Mouse (Mus musculus) large intestine, adult 2 months (tissue): ENCODE data around the gene Atxn3. TPM values are rescaled to one million over a fixed set of nuclear protein-coding genes. Genes with fewer than 3 reads are reported as not detected.
A peak's percentile ranks its signal among the peaks of the same experiment; 100 is the strongest.

Experiments
- DNase-seq: peaks from one replicate; pipeline ENCODE4 v3.0.0-alpha.2; 2012; ENCODE audit warnings: low read depth, low spot score
- WGBS: fragments of 180-500 bp; shearing (Covaris S2); methylation state at CpG from one replicate; pipeline ENCODE4 v1.1.7; 2018; 5-methylcytosine and 5-hydroxymethylcytosine counted together
- polyA plus RNA-seq: library from polyadenylated mRNA; depleted of rRNA; stranded (reverse); fragments of >200 nt; gene quantifications from 2 replicates; pipeline ENCODE4 v1.2.3, GENCODE M21; 2012; rRNA removed

The Atxn3 gene
- polyA plus RNA-seq: 2.4 and 3.2 TPM in 2 replicates

DNA sequence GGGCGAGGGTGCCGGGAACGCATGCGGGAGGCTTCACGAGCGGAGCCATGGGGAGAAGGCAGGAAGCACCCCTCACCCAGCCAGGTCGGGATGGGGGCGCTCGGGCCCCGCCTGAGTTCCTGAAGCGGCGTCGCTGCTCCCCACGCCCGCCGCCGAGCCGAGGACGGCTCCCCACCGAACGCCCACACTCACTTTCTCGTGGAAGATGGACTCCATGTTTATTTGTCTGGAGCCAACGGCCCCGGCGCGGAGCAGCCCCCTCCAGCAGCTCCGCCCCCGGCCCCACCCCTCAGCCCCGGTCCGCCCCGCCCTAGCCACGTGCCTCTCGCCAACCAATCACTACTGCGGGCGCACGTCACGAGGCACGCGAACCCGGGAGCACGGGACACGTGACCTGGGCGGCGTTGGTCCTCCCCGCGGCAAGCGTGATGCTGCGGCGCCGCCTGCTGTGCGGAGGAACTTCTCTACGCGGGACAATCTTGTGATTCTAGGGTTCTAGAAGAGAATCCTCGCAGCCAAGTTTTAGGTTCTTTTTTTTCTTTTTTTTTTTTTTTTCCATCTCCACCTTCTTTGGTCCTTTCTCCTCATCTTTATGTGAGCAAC is at the start of gene Atxn3:
TSS of gene Atxn3 (minus strand) at position 305 of the 603 bp plus-strand sequence.
- WGBS: under 1% methylated on average over 54 of the region's 54 CpGs
- DNase-seq: peak; percentile 72

DNA sequence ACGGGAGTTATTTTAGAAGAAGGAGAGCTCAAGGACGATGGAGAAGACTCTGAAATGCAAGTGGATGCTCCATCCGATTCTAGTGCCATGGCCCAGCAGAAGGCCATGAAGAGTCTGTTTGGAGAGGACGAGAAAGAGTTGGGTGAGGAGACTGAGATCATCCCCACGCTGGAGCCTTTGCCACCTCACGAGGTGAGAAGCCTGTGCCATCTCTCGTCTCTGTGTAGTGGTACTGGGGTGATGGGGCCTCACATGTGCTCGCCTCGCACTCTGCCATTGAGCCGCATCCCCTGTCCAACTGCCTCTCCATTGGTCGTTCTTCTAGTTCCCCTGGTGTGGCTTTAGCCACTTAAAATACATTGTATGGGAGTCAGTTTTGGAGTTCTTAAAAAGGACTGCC is 42.7 kb upstream of the Atxn3 start:
- DNase-seq: no peak
- 93% methylated on average over 11 of the region's 11 CpGs for WGBS

DNA sequence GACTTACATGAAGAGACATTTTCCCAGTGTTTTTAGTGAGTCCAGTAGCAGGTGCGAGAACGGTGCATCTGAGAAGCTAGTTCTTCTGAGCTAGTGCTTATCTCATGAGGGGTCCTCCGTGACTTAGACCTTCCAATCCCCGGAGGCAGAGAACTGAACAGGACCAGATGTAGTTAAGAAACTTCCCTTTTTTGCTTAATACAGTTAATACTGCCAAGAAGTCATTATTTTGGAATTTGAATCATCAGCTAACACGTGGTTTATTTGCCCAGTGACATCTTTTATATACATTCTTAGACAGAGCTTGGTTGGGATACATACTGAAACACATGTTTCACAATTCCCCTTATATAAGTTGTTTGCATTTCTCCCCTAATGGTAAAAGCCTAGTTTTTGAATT is 40.9 kb upstream of the Atxn3 start:
- no peak for DNase-seq
- WGBS: 86% methylated on average over 5 of the region's 5 CpGs

DNA sequence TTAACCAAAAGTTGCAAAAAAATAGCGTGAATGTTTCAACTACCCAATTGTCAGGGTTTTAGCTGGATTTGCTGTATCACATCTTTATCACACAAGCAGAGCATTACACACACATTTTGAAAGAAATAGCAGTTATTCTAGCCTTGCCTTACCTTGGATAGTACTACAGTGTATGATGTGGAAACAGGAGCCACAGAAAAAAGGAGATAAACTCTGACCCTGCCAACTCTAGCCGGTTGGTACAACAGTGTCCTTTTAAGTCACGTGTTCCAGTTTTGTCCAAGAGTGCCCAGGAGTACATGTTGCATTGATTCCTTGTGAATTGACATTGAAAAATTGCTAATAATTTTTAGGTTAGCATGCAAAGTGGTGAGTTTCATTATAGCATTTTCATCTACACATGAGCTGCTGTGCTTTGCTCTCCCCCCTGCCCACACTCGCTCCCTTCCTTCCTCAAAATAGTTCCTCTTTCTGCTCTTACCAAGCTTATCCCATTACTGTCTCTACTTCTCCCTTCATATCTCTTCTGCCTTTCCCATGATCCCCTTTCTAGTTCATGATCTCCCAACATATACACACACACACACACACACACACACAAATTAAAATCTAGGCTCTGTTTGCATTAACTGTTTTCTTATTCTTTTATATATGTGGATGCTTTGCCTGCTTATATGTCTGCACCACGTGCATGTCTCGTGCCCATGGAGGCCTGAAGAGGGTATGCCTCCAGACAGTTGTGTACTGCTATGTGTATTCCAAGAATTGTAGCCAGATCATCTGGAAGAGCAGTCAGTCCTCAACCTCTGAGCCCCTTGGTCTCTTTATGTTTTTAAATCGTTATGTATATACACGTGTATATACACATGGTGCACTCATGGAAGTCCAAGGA is 36.8 kb upstream of the Atxn3 start:
- no peak for DNase-seq
- 87% methylated on average over 8 of the region's 8 CpGs for WGBS

DNA sequence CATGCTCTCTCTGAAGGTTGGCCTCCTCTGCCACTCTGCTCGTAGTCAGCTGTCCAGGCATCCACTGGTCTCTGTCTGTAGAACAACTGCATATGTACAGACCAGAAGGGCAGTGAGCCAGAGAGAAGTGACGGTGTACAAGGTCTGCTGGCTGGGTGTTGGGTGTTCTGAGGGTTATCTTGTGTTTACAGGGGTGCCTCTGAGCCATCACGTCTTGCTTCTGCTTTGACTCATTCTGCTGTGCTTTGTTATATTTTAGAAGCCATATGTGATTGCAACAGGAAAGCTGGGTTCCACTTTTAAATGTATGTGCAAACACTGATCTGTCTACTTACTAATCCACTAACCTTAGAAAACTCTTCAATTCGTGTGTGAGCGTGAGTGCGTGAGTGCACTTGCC is 29.6 kb upstream of the Atxn3 start:
- DNase-seq: no peak
- WGBS: 87% methylated on average over 6 of the region's 6 CpGs

DNA sequence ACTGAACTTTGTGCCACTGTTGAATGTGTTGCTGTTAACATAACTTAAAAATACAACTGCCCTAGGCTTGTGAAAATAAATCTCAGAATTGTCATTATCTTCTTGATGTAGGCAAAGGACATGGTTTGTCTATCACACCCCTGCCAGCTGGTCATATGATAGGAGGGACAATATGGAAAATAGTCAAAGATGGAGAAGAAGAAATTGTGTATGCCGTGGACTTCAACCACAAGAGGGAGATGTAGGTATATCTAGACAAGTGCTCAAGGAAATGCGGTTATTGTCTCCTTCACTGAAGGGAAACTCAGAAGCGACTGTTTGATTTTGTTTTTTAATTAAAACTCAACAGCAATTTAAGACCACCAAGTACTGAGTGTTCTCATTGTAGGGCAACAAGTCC is 27.1 kb upstream of the Atxn3 start:
- WGBS: 52% methylated on average over 3 of the region's 3 CpGs
- no peak for DNase-seq

DNA sequence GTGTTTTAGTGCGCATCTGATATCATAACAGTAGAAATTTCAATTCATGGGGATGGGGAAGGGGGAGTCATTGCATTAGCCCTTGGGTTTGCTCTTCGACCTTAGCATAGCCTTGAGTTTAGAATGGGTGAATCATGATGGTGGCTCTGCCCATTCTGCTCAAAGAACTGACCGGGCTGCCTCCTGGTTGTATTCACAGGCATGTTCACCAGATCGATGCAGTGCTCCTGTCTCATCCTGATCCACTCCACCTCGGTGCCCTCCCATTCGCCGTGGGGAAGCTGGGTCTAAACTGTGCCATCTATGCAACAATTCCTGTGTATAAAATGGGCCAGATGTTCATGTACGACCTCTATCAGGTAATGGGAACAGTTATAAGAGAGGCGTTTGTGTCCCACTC is 24.9 kb upstream of the Atxn3 start:
- WGBS: 93% methylated on average over 9 of the region's 9 CpGs
- DNase-seq: no peak

DNA sequence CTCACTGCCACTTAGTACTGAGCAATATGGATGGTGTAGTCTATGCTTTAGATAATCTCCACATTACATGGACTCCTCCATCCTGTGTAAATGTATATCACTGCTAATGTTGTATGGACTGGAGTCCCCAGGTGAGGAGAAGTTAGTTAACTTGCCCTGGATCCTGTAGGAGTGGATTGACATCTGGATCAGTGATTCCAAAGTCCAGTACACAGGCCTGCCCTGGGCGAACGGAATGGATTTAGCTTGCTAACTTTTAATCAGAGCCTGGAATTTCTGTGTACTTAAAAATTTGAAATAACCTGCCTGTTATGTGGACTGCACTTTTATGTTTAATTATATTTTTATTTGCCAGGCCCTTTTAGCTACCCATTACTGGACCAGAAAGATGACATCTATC is 23.5 kb upstream of the Atxn3 start:
- no peak for DNase-seq
- whole genome bisulfite sequencing: 73% methylated on average over 2 of the region's 2 CpGs

DNA sequence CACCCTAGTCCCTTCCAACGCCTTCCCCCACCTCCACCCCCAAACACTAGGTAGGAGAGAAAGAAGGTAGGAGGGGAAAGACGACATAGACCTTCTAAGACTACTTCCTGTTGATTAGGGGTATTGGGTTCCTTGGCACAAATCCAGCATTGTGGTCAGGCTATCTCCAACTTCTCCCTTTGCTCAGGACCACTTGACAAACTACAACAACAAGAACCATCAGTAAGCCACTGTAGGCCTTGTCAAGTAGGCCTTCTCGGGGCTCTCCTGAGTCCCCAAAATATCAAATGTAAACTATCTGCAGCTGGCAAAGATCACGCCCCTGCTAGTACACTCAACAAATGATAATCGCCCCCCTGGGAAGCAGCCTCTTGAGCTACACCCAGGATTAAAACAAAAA is 22.2 kb upstream of the Atxn3 start:
- 59% methylated on average over 5 of the region's 5 CpGs for WGBS
- DNase-seq: no peak

DNA sequence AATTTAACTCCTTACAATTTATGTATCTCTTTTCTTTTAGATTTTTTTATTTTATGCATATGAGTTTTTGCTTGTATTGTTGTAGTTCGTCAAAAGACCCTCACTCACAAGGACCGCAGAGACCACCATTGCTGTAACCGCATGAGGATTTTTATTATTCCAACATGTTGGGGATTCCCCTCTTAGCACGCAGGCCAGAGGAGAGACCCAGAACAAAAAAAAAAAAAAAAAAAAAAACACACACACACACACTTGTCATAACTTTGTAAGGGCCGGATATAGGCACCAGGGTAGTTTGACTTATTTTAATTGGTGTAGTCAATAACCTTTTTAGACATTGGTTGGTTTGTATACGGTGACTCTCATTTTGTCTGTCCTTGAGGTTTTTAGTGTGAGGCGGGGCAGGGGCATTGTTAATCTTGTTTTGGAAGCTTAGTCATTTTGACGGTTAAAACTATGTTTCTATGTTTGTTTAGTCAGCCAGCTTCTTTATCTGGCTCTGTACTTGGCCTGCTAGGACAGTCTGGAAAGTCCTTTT is 21.2 kb upstream of the Atxn3 start:
- 63% methylated on average over 8 of the region's 8 CpGs for WGBS
- no peak for DNase-seq

DNA sequence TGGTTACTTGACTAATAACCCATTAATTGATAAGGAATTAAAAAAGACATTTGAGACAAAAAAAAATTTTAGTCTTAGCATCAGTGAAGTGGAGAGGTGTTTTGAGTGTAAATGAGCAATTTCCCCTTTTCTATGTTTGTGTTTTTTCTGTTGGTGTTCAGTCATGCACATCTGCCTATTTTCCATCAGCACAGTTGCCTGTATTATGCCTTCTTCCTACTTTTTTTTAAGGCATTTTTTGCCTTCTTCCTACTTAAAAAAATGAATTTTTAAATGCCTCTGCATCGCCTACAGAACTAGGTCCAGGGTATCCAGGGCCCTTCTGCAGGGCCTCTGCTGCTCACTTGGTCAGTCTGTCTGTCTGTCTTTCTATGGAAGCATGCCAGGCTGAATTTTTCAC is 20.5 kb upstream of the Atxn3 start:
- no peak for DNase-seq
- WGBS: 93% methylated on average over 1 of the region's 1 CpGs

DNA sequence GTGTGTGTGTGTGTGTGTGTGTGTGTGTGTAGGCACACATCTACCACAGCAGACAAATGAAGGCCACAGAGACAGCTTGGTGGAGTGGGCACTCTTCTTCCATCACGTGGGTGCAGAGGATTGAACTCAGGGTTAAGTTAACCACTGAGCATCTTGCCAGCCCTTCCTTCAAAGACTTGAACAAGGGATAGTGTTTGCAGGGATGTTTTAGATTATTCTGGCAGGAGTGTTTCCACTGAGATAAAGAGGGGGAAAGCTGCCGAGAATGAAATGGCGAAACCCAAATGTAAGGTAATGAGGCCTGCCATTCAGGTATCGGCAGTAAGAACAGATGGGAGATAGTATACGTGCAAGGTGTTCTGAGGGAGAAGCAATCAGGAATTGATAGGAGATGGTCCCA is 20.1 kb upstream of the Atxn3 start:
- WGBS: 86% methylated on average over 5 of the region's 5 CpGs
- no peak for DNase-seq

DNA sequence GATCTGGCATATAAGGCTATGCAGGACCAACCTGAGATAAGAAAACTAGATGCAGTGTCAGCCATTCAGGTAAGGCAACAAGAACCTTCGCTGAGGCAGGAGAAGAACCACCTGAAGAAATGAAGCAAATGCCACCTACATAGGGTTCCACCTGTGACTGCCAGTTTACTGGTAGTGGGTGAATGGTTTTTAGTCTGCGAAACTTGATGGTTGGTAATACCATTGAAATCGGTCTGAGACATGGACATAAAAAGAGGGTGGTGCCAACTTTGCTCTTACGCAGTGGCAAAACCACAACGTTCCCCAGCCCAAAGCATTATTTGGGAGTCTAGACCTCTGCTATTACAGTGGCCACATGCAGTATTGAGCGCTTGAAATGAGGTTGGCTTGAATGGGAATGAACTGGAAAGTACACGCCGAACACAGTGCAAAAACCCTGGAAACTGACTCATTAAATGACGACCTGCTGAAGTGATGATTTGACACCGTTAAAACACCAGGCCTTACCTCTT is 19.4 kb upstream of the Atxn3 start:
- DNase-seq: no peak
- 90% methylated on average over 10 of the region's 10 CpGs for WGBS

DNA sequence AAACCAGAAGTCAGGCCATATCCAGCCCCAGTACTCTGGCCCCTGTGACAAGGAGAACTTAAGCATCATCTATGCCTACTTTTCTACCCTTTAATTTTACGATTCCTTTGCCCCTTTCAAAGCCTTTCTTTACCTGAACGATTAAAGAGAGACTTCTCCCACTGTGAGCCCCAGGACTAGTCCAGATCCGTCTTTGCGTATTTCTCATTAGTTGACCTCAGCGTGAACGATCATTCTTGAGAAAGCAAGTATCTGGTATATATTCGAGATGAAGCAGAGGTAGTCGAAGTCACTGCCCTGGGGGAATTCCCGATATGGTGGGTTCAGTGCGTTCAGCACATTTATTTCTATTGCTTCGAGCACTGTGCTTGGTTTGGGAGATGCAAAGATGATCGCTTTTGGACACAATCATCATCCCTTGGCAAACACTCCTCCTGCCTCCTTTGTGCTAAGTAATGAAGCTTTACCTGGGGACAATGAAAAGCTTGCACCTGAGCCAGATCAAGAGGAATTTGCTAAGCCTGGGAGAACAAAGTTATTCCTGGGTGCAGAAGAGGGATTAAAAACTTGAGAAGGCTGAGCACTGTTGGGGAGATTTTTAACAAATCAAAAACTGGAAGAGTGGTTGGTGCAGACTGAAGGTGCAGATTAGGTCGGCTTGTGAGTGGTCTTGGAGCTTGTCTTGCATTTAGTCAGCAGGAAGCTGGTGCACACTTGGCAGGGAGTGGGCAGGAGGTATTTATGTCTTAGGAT is 18.8 kb upstream of the Atxn3 start:
- WGBS: 9% methylated on average over 13 of the region's 13 CpGs
- no peak for DNase-seq

DNA sequence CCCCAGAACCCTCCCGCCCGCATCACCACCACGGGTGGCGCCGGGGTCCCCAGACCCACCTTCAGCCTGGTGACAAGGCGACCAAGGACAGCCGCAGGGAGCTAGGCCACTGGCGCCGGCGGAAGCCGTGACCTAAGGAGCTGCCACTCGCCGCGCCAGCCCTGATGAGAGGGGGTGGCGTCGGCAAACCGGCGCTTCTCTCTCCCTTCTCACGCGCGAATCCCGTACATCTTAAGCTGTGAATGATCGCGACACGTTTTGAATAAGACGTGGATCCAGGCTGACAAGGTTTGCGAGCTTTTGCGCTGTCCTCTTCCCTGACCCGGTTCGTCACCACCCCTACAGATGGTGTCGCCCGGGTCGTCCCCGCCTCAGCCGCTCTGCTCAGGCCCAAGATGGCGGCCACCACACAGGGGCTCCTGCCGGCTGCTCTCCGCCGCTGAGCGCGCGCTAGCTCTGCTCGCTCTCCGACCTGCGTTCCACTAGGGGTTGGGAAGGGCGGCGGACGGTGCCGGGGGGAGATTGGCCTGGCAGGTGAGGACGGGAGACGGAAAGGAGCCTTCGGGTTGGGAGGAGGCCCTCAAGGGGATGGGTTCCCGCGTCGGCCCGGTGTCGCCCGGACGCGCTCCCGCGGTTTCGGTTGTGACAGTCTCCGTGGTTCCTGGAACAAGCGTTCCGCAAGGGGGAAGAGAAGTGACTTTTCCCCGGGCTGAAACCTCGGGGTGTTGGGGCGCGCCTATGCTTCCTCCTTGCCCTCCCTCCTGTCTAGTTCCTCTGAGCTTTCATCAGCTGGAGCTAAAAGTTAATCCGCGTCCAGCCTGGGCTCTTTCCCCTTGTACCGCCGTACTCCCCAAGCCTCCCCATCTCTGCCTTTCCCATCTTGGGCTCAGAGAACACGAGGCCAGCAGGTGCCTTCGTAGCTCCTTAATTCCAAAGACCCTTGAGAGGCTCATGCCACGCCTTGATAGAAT is 17.8 kb upstream of the Atxn3 start, which contains the start of gene Cpsf2:
TSS of gene Cpsf2 (plus strand) at position 388 of the 971 bp plus-strand sequence.
- WGBS: under 1% methylated on average over 77 of the region's 77 CpGs
- peak; percentile 42 for DNase-seq

DNA sequence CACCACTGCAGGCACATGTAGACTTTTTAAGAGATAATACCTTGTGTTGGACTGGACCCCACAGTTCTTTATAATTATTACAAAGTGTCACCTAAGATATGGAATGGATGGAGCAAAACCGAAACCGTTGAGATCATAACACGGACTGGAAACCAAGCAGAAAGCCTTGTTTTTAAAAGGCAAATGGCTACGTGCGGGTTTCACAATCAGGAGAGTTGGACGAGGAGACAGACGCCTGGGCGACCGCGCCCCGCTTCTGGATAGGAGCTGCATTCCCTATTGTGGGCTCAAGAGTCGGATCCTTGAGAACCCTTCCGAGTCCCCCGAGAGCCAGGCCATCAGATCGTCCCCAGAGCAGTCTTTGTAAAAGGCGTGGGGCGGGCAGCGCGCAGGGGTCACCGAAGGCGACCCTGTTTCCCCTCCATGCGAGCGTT is 17.1 kb upstream of the Atxn3 start:
- under 1% methylated on average over 23 of the region's 23 CpGs for WGBS
- DNase-seq: no peak

DNA sequence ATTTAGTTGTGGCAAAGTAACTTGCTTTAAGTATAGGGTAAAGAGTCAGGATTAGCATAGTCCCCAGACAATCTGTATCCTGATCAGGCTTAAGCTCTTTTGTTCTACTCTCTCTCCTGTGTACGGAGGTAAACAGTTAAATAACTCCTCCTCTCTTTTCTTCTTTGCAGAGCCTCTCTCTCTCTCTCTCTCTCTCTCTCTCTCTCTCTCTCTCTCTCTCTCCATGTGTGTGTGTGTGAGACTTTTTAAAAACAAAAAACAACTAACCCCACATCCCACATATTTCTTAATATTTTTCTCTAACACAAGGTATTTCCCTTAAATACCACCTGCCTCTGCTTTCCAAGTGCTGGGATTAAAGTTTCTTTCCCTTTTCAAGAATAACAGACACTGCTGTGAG is 16.5 kb upstream of the Atxn3 start:
- no peak for DNase-seq
- WGBS: 9% methylated on average over 1 of the region's 1 CpGs

DNA sequence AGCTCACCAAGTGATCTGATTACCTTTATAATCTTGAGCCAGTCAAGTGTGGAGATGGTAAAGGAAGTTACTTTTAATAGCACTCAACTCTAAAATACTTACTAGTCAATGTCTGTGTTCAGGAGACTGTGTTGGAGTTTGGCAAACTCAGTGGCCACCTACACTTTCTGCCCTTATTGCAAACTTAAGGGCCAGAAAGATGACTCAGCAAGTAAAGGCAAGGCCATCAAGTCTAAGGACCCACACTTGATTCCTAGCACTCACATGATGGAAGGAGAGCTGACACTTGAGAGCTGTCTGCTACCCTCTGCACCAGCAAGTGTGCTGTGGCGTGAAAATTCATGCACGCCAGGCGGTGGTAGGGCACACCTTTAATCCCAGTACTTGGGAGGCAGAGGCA is 14.2 kb upstream of the Atxn3 start:
- DNase-seq: no peak
- 92% methylated on average over 3 of the region's 3 CpGs for WGBS

DNA sequence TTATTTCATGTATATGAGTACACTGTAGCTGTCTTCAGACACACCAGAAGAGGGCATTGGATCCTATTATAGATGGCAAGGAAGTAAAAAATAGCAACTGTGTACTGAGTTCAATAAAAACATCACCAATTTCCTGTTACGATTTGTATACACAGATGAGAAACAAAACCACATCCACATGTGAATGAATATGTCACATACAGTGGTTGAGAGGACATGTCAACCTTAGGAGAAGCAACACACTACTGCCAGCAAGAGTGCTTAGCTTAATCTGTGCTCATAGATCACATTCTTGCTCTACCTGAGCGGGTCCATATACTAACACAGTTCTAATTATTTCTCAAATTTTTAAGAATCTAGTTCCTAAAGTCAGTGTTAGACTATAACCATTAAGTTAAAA is 13.3 kb upstream of the Atxn3 start:
- 68% methylated on average over 2 of the region's 2 CpGs for WGBS
- DNase-seq: no peak
